31 mouse cellular contexts compared by ENCODE assay signal in genomic region chr2:164825521-164825920, GRCm38 (mm10). TPM values are rescaled to one million over a fixed set of nuclear protein-coding genes. Genes with fewer than 3 reads are reported as not detected.
DNase-seq lines count a peak whose midpoint lies in the region; ATAC-seq and TF ChIP-seq lines count a peak whose summit lies in the region.
"Had no signal": no experiment of that assay in that cellular context is flagged by ENCODE, and none has a peak within 500 bp of the region (broad histone marks: within the 10 kb centered on the region; RNA-seq: fewer than 3 reads in every experiment).

No protein-coding gene starts in this region.

- TF ChIP-seq POLR2A in ES-Bruce4 (IDR thresholded peaks at IDR 0.05; ENCODE audit: insufficient read depth, low read length) (no peak), myocyte (IDR thresholded peaks at IDR 0.05; ENCODE audit: insufficient read length, low read depth) (no peak)

- H3ac ChIP-seq in myocyte (ENCODE audit: control insufficient read depth, insufficient read length) = no peak overlapping the region

- 0 out of 2 replicates have a peak overlapping the region, but pooled peaks have one; percentile 5 for H3K4me3 ChIP-seq in forebrain, embryonic 10.5 days
- H3K4me3 ChIP-seq in forebrain, embryonic 15.5 days = no peak overlapping the region
- no peak overlapping the region for H3K4me3 ChIP-seq in liver, postnatal 0 days (ENCODE audit: low read depth, low read length)
- H3K4me3 ChIP-seq in liver, embryonic 11.5 days (ENCODE audit: low read depth, low read length) = no peak overlapping the region
- peak overlapping the region; percentile 64 for H3K4me3 ChIP-seq in ES-Bruce4 (ENCODE audit: low read depth, low read length)
- no peak overlapping the region for H3K4me3 ChIP-seq in myocyte
- H3K4me3 ChIP-seq: embryonic facial prominence, embryonic 12.5 days; embryonic facial prominence, embryonic 15.5 days; erythroblast, embryonic 14.5 days; forebrain, embryonic 13.5 days had no signal

- no peaks in the 10 kb centered on the region for H3K27me3 ChIP-seq in forebrain, embryonic 10.5 days (ENCODE audit: poor library complexity, severe bottlenecking)
- H3K27me3 ChIP-seq in forebrain, embryonic 15.5 days = no peaks in the 10 kb centered on the region
- no peaks in the 10 kb centered on the region for H3K27me3 ChIP-seq in liver, postnatal 0 days (ENCODE audit: insufficient read depth, low read length)
- no peaks in the 10 kb centered on the region for H3K27me3 ChIP-seq in liver, embryonic 11.5 days (replicated peaks; ENCODE audit: control insufficient read depth, insufficient read depth, low read length)
- no peaks in the 10 kb centered on the region for H3K27me3 ChIP-seq in ES-Bruce4 (ENCODE audit: control insufficient read depth, insufficient read depth, low read length, poor library complexity, severe bottlenecking)
- H3K27me3 ChIP-seq in myocyte (ENCODE audit: control insufficient read depth, insufficient read depth, insufficient read length) = no peaks in the 10 kb centered on the region
- H3K27me3 ChIP-seq: embryonic facial prominence, embryonic 12.5 days; embryonic facial prominence, embryonic 15.5 days; forebrain, embryonic 13.5 days; Patski had no signal

- H3K36me3 ChIP-seq in forebrain, embryonic 10.5 days (replicated peaks) = peaks cover 60% of the 10 kb centered on the region
- peaks cover 40% of the 10 kb centered on the region for H3K36me3 ChIP-seq in forebrain, embryonic 15.5 days
- peaks cover 28% of the 10 kb centered on the region; the same call in 1 of the 2 replicates for H3K36me3 ChIP-seq in liver, postnatal 0 days (replicated peaks; ENCODE audit: insufficient read depth, low read length)
- peaks cover 16% of the 10 kb centered on the region for H3K36me3 ChIP-seq in liver, embryonic 11.5 days (ENCODE audit: control insufficient read depth, insufficient read depth, low read length)
- H3K36me3 ChIP-seq in ES-Bruce4 (ENCODE audit: control insufficient read depth, insufficient read depth, low read length, poor library complexity, severe bottlenecking) = peaks cover 39% of the 10 kb centered on the region
- H3K36me3 ChIP-seq in myocyte (ENCODE audit: control insufficient read depth, insufficient read depth) = peaks cover 5% of the 10 kb centered on the region

- WGBS in forebrain, embryonic 10.5 days = 93% methylated on average over 17 of the region's 17 CpGs
- 94% methylated on average over 17 of the region's 17 CpGs for WGBS in forebrain, embryonic 15.5 days
- WGBS in liver, postnatal 0 days (ENCODE audit: insufficient replicate concordance) = 92% methylated on average over 17 of the region's 17 CpGs
- WGBS in liver, embryonic 11.5 days = 95% methylated on average over 17 of the region's 17 CpGs

- no peak for DNase-seq in forebrain, embryonic 10.5 days (ENCODE audit: extremely low spot score, low spot score)
- DNase-seq in liver, postnatal 0 days = peak; percentile 13
- no peak for DNase-seq in liver, embryonic 11.5 days (ENCODE audit: low spot score)
- DNase-seq in adrenal gland, adult 18-20 months (ENCODE audit: low spot score in 2 of 2) = no peak
- DNase-seq in spleen, adult 18-20 months = no peak
- DNase-seq: adrenal gland, adult 2 months; adrenal gland, postnatal 10 days; adrenal gland, postnatal 25 days; cerebellum, adult 11 months; cerebellum, adult 18-20 months; cerebellum, adult 8-10 months; cerebellum, adult 9-11 months; cerebellum, postnatal 14 days; cerebellum, postnatal 36 days; embryo, embryonic 11 days had no signal

- no peak overlapping the region for H3K27ac ChIP-seq in forebrain, embryonic 10.5 days
- H3K27ac ChIP-seq in forebrain, embryonic 15.5 days (replicated peaks) = no peak overlapping the region
- H3K27ac ChIP-seq in liver, postnatal 0 days (ENCODE audit: low read depth) = no peak overlapping the region
- no peak overlapping the region for H3K27ac ChIP-seq in liver, embryonic 11.5 days (ENCODE audit: low read depth, low read length)
- H3K27ac ChIP-seq in ES-Bruce4 (ENCODE audit: insufficient read depth, low read length) = no peak overlapping the region
- H3K27ac ChIP-seq: embryonic facial prominence, embryonic 12.5 days; embryonic facial prominence, embryonic 15.5 days; forebrain, embryonic 13.5 days had no signal

- no peak for TF ChIP-seq CTCF in liver, postnatal 0 days (IDR thresholded peaks at IDR 0.05; ENCODE audit: low read depth)
- TF ChIP-seq CTCF in ES-Bruce4 (IDR thresholded peaks at IDR 0.05; ENCODE audit: low read depth, low read length) = no peak

- no peak for ATAC-seq in forebrain, embryonic 15.5 days (replicated peaks)
- ATAC-seq in liver, postnatal 0 days = no peak
- ATAC-seq in liver, embryonic 11.5 days (replicated peaks; ENCODE audit: low FRiP score) = no peak
- ATAC-seq: activated CD4-positive, CD25-positive, alpha-beta regulatory T cell, adult 4 months; forebrain, embryonic 13.5 days; forebrain, embryonic 16.5 days; Patski had no signal

- H3K4me2 ChIP-seq in forebrain, embryonic 15.5 days (replicated peaks) = no peak overlapping the region
- no peak overlapping the region for H3K4me2 ChIP-seq in liver, postnatal 0 days (ENCODE audit: low read depth, low read length)
- no peak overlapping the region for H3K4me2 ChIP-seq in liver, embryonic 11.5 days
- H3K4me2 ChIP-seq in myocyte (ENCODE audit: low read depth) = no peak overlapping the region
- H3K4me2 ChIP-seq: embryonic facial prominence, embryonic 12.5 days; embryonic facial prominence, embryonic 15.5 days; forebrain, embryonic 13.5 days had no signal

- no peak overlapping the region for H3K9ac ChIP-seq in forebrain, embryonic 15.5 days (replicated peaks)
- no peak overlapping the region for H3K9ac ChIP-seq in liver, postnatal 0 days (replicated peaks)
- H3K9ac ChIP-seq in liver, embryonic 11.5 days (ENCODE audit: low read depth, low read length) = no peak overlapping the region
- peak overlapping the region; percentile 9 for H3K9ac ChIP-seq in ES-Bruce4 (ENCODE audit: low read depth, poor library complexity, severe bottlenecking)
- H3K9ac ChIP-seq: embryonic facial prominence, embryonic 12.5 days; embryonic facial prominence, embryonic 15.5 days; forebrain, embryonic 13.5 days had no signal

- TF ChIP-seq EP300 in liver, postnatal 0 days (IDR thresholded peaks at IDR 0.05; ENCODE audit: low read depth) = no peak
- TF ChIP-seq EP300 in ES-Bruce4 (IDR thresholded peaks at IDR 0.05; ENCODE audit: insufficient read depth, low read depth, low read length) = no peak

- H3K4me1 ChIP-seq in forebrain, embryonic 10.5 days = peaks cover 26% of the 10 kb centered on the region
- peaks cover 23% of the 10 kb centered on the region for H3K4me1 ChIP-seq in forebrain, embryonic 15.5 days
- peaks cover 12% of the 10 kb centered on the region for H3K4me1 ChIP-seq in liver, postnatal 0 days (ENCODE audit: insufficient read depth)
- peaks cover 5% of the 10 kb centered on the region; the same call in 1 of the 2 replicates for H3K4me1 ChIP-seq in liver, embryonic 11.5 days (replicated peaks; ENCODE audit: control insufficient read depth, insufficient read depth, low read length)
- peaks cover 4% of the 10 kb centered on the region for H3K4me1 ChIP-seq in ES-Bruce4 (ENCODE audit: control insufficient read depth, insufficient read depth, low read length)

- H3K79me2 ChIP-seq in myocyte (ENCODE audit: control insufficient read depth, insufficient read depth) = peaks cover 15% of the 10 kb centered on the region

- no peaks in the 10 kb centered on the region for H3K9me3 ChIP-seq in forebrain, embryonic 10.5 days
- H3K9me3 ChIP-seq in forebrain, embryonic 15.5 days = no peaks in the 10 kb centered on the region
- H3K9me3 ChIP-seq in liver, postnatal 0 days (ENCODE audit: low read length) = no peaks in the 10 kb centered on the region
- no peaks in the 10 kb centered on the region for H3K9me3 ChIP-seq in liver, embryonic 11.5 days (ENCODE audit: control insufficient read depth, low read length)
- no peaks in the 10 kb centered on the region for H3K9me3 ChIP-seq in ES-Bruce4 (replicated peaks; ENCODE audit: control insufficient read depth, insufficient read depth, low read length, poor library complexity, severe bottlenecking)
- H3K9me3 ChIP-seq: embryonic facial prominence, embryonic 12.5 days; embryonic facial prominence, embryonic 15.5 days; forebrain, embryonic 13.5 days; G1E had no signal

RNA-seq across cellular contexts. Expression of gene Spata25, which starts 2.8 kb away (rescaled TPM):
- 0.19 TPM in 1 of 2 replicates, not detected in the other for polyA plus RNA-seq in forebrain, embryonic 10.5 days (2016; fragmentation: Nextera tagmentation; extraction: Ambion mirVana)
- not detected in 2 replicates for polyA plus RNA-seq in forebrain, embryonic 15.5 days (2015; fragmentation: Nextera tagmentation; extraction: Ambion mirVana)
- not detected in 2 replicates for polyA plus RNA-seq in liver, postnatal 0 days (2015; fragmentation: Nextera tagmentation; extraction: Ambion mirVana)
- not detected in 2 replicates for polyA plus RNA-seq in liver, embryonic 11.5 days (2014; fragmentation: Nextera tagmentation; extraction: Ambion mirVana)
- polyA plus RNA-seq in ES-Bruce4 (2011; ENCODE audit: insufficient read depth, insufficient read length, low read depth, missing spikeins) (not detected in 2 replicates), myocyte (2012; fragmentation: generic; extraction: Trizol) (0.40 TPM)
- not detected for total RNA-seq in adrenal gland, adult 18-20 months (2021)
- total RNA-seq: adrenal gland, adult 2 months; adrenal gland, postnatal 10 days; adrenal gland, postnatal 25 days; common myeloid progenitor, adult 5-6 weeks; G1E had no signal
- polyA plus RNA-seq: activated CD4-positive, CD25-positive, alpha-beta regulatory T cell, adult 4 months; adrenal gland, adult 2 months; brain, embryonic 14.5 days; C2C12; embryonic facial prominence, embryonic 15.5 days; erythroblast, embryonic 14.5 days; forebrain, embryonic 11.5 days; forebrain, embryonic 13.5 days; frontal cortex, adult 2 months; G1E had no signal

RNA-seq across cellular contexts. Expression of gene Zswim1, which starts 3.0 kb away (rescaled TPM):
- polyA plus RNA-seq in forebrain, embryonic 10.5 days (2016; fragmentation: Nextera tagmentation; extraction: Ambion mirVana) = 25.5 and 25.9 TPM in 2 replicates
- 22.8 TPM in 2 replicates for polyA plus RNA-seq in forebrain, embryonic 15.5 days (2015; fragmentation: Nextera tagmentation; extraction: Ambion mirVana)
- 3.1 TPM in 2 replicates for polyA plus RNA-seq in liver, postnatal 0 days (2015; fragmentation: Nextera tagmentation; extraction: Ambion mirVana)
- polyA plus RNA-seq in liver, embryonic 11.5 days (2014; fragmentation: Nextera tagmentation; extraction: Ambion mirVana) = 13.7 and 15.6 TPM in 2 replicates
- polyA plus RNA-seq in ES-Bruce4 (2011; ENCODE audit: insufficient read depth, insufficient read length, low read depth, missing spikeins) (39.5 and 50.0 TPM in 2 replicates), myocyte (2012; fragmentation: generic; extraction: Trizol) (13.3 TPM)
- 10 to 100 TPM; 11.0 to 11.4 TPM for total RNA-seq in adrenal gland, adult 18-20 months (2021)

RNA-seq across cellular contexts. Expression of gene Ctsa, which starts 7.2 kb away (rescaled TPM):
- 77.8 and 80.4 TPM in 2 replicates for polyA plus RNA-seq in forebrain, embryonic 10.5 days (2016; fragmentation: Nextera tagmentation; extraction: Ambion mirVana)
- polyA plus RNA-seq in forebrain, embryonic 15.5 days (2015; fragmentation: Nextera tagmentation; extraction: Ambion mirVana) = 97.7 and 98.4 TPM in 2 replicates
- 101 and 109 TPM in 2 replicates for polyA plus RNA-seq in liver, postnatal 0 days (2015; fragmentation: Nextera tagmentation; extraction: Ambion mirVana)
- polyA plus RNA-seq in liver, embryonic 11.5 days (2014; fragmentation: Nextera tagmentation; extraction: Ambion mirVana) = 97.2 and 103 TPM in 2 replicates
- polyA plus RNA-seq in ES-Bruce4 (2011; ENCODE audit: insufficient read depth, insufficient read length, low read depth, missing spikeins) = 75.3 and 83.4 TPM in 2 replicates
- polyA plus RNA-seq in myocyte (2012; fragmentation: generic; extraction: Trizol) = 202 TPM
- total RNA-seq in adrenal gland, adult 18-20 months (2021) = 100 to 1,000 TPM; 103 to 106 TPM

RNA-seq across cellular contexts. Expression of gene Neurl2, which starts 7.7 kb away (rescaled TPM):
- 3.9 and 4.5 TPM in 2 replicates for polyA plus RNA-seq in forebrain, embryonic 10.5 days (2016; fragmentation: Nextera tagmentation; extraction: Ambion mirVana)
- 5.6 and 6.5 TPM in 2 replicates for polyA plus RNA-seq in forebrain, embryonic 15.5 days (2015; fragmentation: Nextera tagmentation; extraction: Ambion mirVana)
- 2.5 and 3.1 TPM in 2 replicates for polyA plus RNA-seq in liver, postnatal 0 days (2015; fragmentation: Nextera tagmentation; extraction: Ambion mirVana)
- polyA plus RNA-seq in liver, embryonic 11.5 days (2014; fragmentation: Nextera tagmentation; extraction: Ambion mirVana) = 3.9 and 4.9 TPM in 2 replicates
- polyA plus RNA-seq in ES-Bruce4 (2011; ENCODE audit: insufficient read depth, insufficient read length, low read depth, missing spikeins) = 2.2 and 2.8 TPM in 2 replicates
- 23.5 TPM for polyA plus RNA-seq in myocyte (2012; fragmentation: generic; extraction: Trizol)
- total RNA-seq in adrenal gland, adult 18-20 months (2021) = 1 to 10 TPM; 1.4 to 1.7 TPM

RNA-seq across cellular contexts. Expression of gene Zswim3, which starts 20.6 kb away (rescaled TPM):
- 8.6 and 9.2 TPM in 2 replicates for polyA plus RNA-seq in forebrain, embryonic 10.5 days (2016; fragmentation: Nextera tagmentation; extraction: Ambion mirVana)
- polyA plus RNA-seq in forebrain, embryonic 15.5 days (2015; fragmentation: Nextera tagmentation; extraction: Ambion mirVana) = 13.9 and 14.5 TPM in 2 replicates
- polyA plus RNA-seq in liver, postnatal 0 days (2015; fragmentation: Nextera tagmentation; extraction: Ambion mirVana) = 2.0 and 2.2 TPM in 2 replicates
- 7.3 and 8.7 TPM in 2 replicates for polyA plus RNA-seq in liver, embryonic 11.5 days (2014; fragmentation: Nextera tagmentation; extraction: Ambion mirVana)
- polyA plus RNA-seq in ES-Bruce4 (2011; ENCODE audit: insufficient read depth, insufficient read length, low read depth, missing spikeins) = 10.7 and 12.1 TPM in 2 replicates
- polyA plus RNA-seq in myocyte (2012; fragmentation: generic; extraction: Trizol) = 3.3 TPM
- total RNA-seq in adrenal gland, adult 18-20 months (2021) = 1 to 10 TPM; 4.2 to 5.3 TPM

Comparison
In these comparisons a context has a peak if more than half of its experiments do, and no peak if none do; other contexts are left out.
1. H3K4me3 ChIP-seq: peak in forebrain, embryonic 10.5 days (single experiment) and ES-Bruce4 (single experiment); none in forebrain, embryonic 15.5 days (single experiment), liver, postnatal 0 days (single experiment), liver, embryonic 11.5 days (single experiment) and myocyte (single experiment).